Comparison of ENCODE assay signal across 19 mouse cellular contexts in genomic region chr17:56444771-56445170, GRCm38 (mm10). TPM values are rescaled to one million over a fixed set of nuclear protein-coding genes. Genes with fewer than 3 reads are reported as not detected.
DNase-seq lines count a peak whose midpoint lies in the region; ATAC-seq and TF ChIP-seq lines count a peak whose summit lies in the region.
"Had no signal": no experiment of that assay in that cellular context is flagged by ENCODE, and none has a peak within 500 bp of the region (broad histone marks: within the 10 kb centered on the region; RNA-seq: fewer than 3 reads in every experiment).

No protein-coding gene starts in this region.

- no peak for DNase-seq in forebrain, embryonic 11.5 days (ENCODE audit: low spot score)
- DNase-seq in midbrain, embryonic 14.5 days: no peak
- no peak for DNase-seq in forebrain, postnatal 0 days
- DNase-seq in thymus, postnatal 4 days: peak; percentile 59
- no peak for DNase-seq in MN1 (ENCODE audit: low spot score)
- DNase-seq: adrenal gland, postnatal 14 days; cerebellum, adult 9-10 months; heart, adult 11 months; kidney, adult 2 months; kidney, postnatal 25 days; right cerebral cortex, postnatal 4 days had no signal

- no peak for TF ChIP-seq CTCF in forebrain, postnatal 0 days (IDR thresholded peaks at IDR 0.05; ENCODE audit: low read depth)

- peaks cover 90% of the 10 kb centered on the region for H3K36me3 ChIP-seq in forebrain, embryonic 12.5 days (replicated peaks)
- peaks cover 17% of the 10 kb centered on the region for H3K36me3 ChIP-seq in forebrain, embryonic 11.5 days (ENCODE audit: control insufficient read depth, insufficient read depth, low read length)
- peaks cover 86% of the 10 kb centered on the region for H3K36me3 ChIP-seq in midbrain, embryonic 14.5 days (ENCODE audit: control insufficient read depth, insufficient read depth, low read length)
- H3K36me3 ChIP-seq in midbrain, embryonic 13.5 days: peaks cover 86% of the 10 kb centered on the region
- peaks cover 64% of the 10 kb centered on the region for H3K36me3 ChIP-seq in forebrain, postnatal 0 days (ENCODE audit: insufficient read depth)

- H3K4me2 ChIP-seq in forebrain, embryonic 12.5 days: no peak overlapping the region
- H3K4me2 ChIP-seq in forebrain, embryonic 11.5 days (ENCODE audit: low read depth, low read length, severe bottlenecking): no peak overlapping the region
- no peak overlapping the region for H3K4me2 ChIP-seq in midbrain, embryonic 14.5 days (ENCODE audit: low read length)
- H3K4me2 ChIP-seq in midbrain, embryonic 13.5 days (replicated peaks): no peak overlapping the region
- H3K4me2 ChIP-seq in forebrain, postnatal 0 days (ENCODE audit: low read depth): no peak overlapping the region
- H3K4me2 ChIP-seq: embryonic facial prominence, embryonic 13.5 days; heart, embryonic 13.5 days; limb, embryonic 13.5 days; liver, embryonic 15.5 days had no signal

- peaks cover 41% of the 10 kb centered on the region for H3K4me1 ChIP-seq in forebrain, embryonic 12.5 days
- peaks cover 9% of the 10 kb centered on the region; the same call in 1 of the 2 replicates for H3K4me1 ChIP-seq in forebrain, embryonic 11.5 days (replicated peaks; ENCODE audit: control insufficient read depth, insufficient read depth, low read length)
- peaks cover 16% of the 10 kb centered on the region for H3K4me1 ChIP-seq in midbrain, embryonic 14.5 days (ENCODE audit: control insufficient read depth, insufficient read depth, low read length)
- H3K4me1 ChIP-seq in midbrain, embryonic 13.5 days (replicated peaks): peaks cover 44% of the 10 kb centered on the region
- H3K4me1 ChIP-seq in forebrain, postnatal 0 days (ENCODE audit: insufficient read depth): peaks cover 11% of the 10 kb centered on the region; the same call in 1 of the 2 replicates
- H3K4me1 ChIP-seq: limb, embryonic 13.5 days had no signal

- no peak overlapping the region for H3K4me3 ChIP-seq in forebrain, embryonic 12.5 days (replicated peaks)
- no peak overlapping the region for H3K4me3 ChIP-seq in forebrain, embryonic 11.5 days (ENCODE audit: low read depth, low read length)
- H3K4me3 ChIP-seq in midbrain, embryonic 14.5 days (replicated peaks; ENCODE audit: low read depth, low read length): no peak overlapping the region
- H3K4me3 ChIP-seq in midbrain, embryonic 13.5 days (replicated peaks): no peak overlapping the region
- no peak overlapping the region for H3K4me3 ChIP-seq in forebrain, postnatal 0 days (ENCODE audit: low read depth, low read length)
- H3K4me3 ChIP-seq: embryonic facial prominence, embryonic 13.5 days; heart, embryonic 13.5 days; limb, embryonic 13.5 days; liver, embryonic 15.5 days had no signal

- no peak for ATAC-seq in forebrain, embryonic 12.5 days (ENCODE audit: low FRiP score)
- no peak for ATAC-seq in forebrain, embryonic 11.5 days (replicated peaks; ENCODE audit: low FRiP score)
- ATAC-seq in midbrain, embryonic 14.5 days (ENCODE audit: low FRiP score, low TSS enrichment): no peak
- no peak for ATAC-seq in midbrain, embryonic 13.5 days
- no peak for ATAC-seq in forebrain, postnatal 0 days
- ATAC-seq in inflammation-experienced regulatory T-cells, adult 6 months: no peak
- ATAC-seq: Patski had no signal

- H3K27me3 ChIP-seq in forebrain, embryonic 12.5 days: no peaks in the 10 kb centered on the region
- H3K27me3 ChIP-seq in forebrain, embryonic 11.5 days (ENCODE audit: control insufficient read depth, insufficient read depth, low read length): no peaks in the 10 kb centered on the region
- H3K27me3 ChIP-seq in midbrain, embryonic 14.5 days (ENCODE audit: control insufficient read depth, insufficient read depth, low read length): no peaks in the 10 kb centered on the region
- H3K27me3 ChIP-seq in midbrain, embryonic 13.5 days: no peaks in the 10 kb centered on the region
- no peaks in the 10 kb centered on the region for H3K27me3 ChIP-seq in forebrain, postnatal 0 days (ENCODE audit: insufficient read depth, low read length)
- H3K27me3 ChIP-seq: embryonic facial prominence, embryonic 13.5 days; heart, embryonic 13.5 days; limb, embryonic 13.5 days; liver, embryonic 15.5 days; Patski had no signal

- 91% methylated on average over 3 of the region's 3 CpGs for WGBS in forebrain, embryonic 12.5 days
- 96% methylated on average over 3 of the region's 3 CpGs for WGBS in forebrain, embryonic 11.5 days
- 93% methylated on average over 3 of the region's 3 CpGs for WGBS in midbrain, embryonic 14.5 days
- WGBS in midbrain, embryonic 13.5 days: 95% methylated on average over 3 of the region's 3 CpGs
- 91% methylated on average over 3 of the region's 3 CpGs for WGBS in forebrain, postnatal 0 days

- H3K9me3 ChIP-seq in forebrain, embryonic 12.5 days: no peaks in the 10 kb centered on the region
- H3K9me3 ChIP-seq in forebrain, embryonic 11.5 days (ENCODE audit: control insufficient read depth, low read length): no peaks in the 10 kb centered on the region
- H3K9me3 ChIP-seq in midbrain, embryonic 14.5 days (ENCODE audit: control insufficient read depth, low read length): no peaks in the 10 kb centered on the region
- H3K9me3 ChIP-seq in midbrain, embryonic 13.5 days: no peaks in the 10 kb centered on the region
- no peaks in the 10 kb centered on the region for H3K9me3 ChIP-seq in forebrain, postnatal 0 days (ENCODE audit: low read length)
- H3K9me3 ChIP-seq: embryonic facial prominence, embryonic 13.5 days; heart, embryonic 13.5 days; limb, embryonic 13.5 days; liver, embryonic 15.5 days had no signal

- no peak overlapping the region for H3K9ac ChIP-seq in forebrain, embryonic 12.5 days
- H3K9ac ChIP-seq in forebrain, embryonic 11.5 days (ENCODE audit: low read length): no peak overlapping the region
- H3K9ac ChIP-seq in midbrain, embryonic 14.5 days (replicated peaks; ENCODE audit: low read length): 0 out of 2 replicates have a peak overlapping the region, but pooled peaks have one; percentile 12
- no peak overlapping the region for H3K9ac ChIP-seq in midbrain, embryonic 13.5 days (replicated peaks)
- no peak overlapping the region for H3K9ac ChIP-seq in forebrain, postnatal 0 days
- H3K9ac ChIP-seq: embryonic facial prominence, embryonic 13.5 days; limb, embryonic 13.5 days; liver, embryonic 15.5 days had no signal

- 0 out of 2 replicates have a peak overlapping the region, but pooled peaks have one; percentile 19 for H3K27ac ChIP-seq in forebrain, embryonic 12.5 days
- H3K27ac ChIP-seq in forebrain, embryonic 11.5 days (ENCODE audit: low read depth, low read length): no peak overlapping the region
- H3K27ac ChIP-seq in midbrain, embryonic 14.5 days (replicated peaks; ENCODE audit: low read depth, low read length): 0 out of 2 replicates have a peak overlapping the region, but pooled peaks have one; percentile 6
- no peak overlapping the region for H3K27ac ChIP-seq in midbrain, embryonic 13.5 days
- H3K27ac ChIP-seq in forebrain, postnatal 0 days (ENCODE audit: low read depth, low read length): 0 out of 2 replicates have a peak overlapping the region, but pooled peaks have one; percentile 9
- H3K27ac ChIP-seq: embryonic facial prominence, embryonic 13.5 days; heart, embryonic 13.5 days; limb, embryonic 13.5 days; liver, embryonic 15.5 days had no signal

RNA-seq across cellular contexts. Expression of gene Ptprs, which starts 31.5 kb away (rescaled TPM):
- polyA plus RNA-seq in forebrain, embryonic 12.5 days (2016; fragmentation: Nextera tagmentation; extraction: Ambion mirVana): 330 and 331 TPM in 2 replicates
- polyA plus RNA-seq in forebrain, embryonic 11.5 days (2014; fragmentation: Nextera tagmentation; extraction: Ambion mirVana): 210 and 218 TPM in 2 replicates
- 304 and 345 TPM in 2 replicates for polyA plus RNA-seq in midbrain, embryonic 14.5 days (2014; fragmentation: Nextera tagmentation; extraction: Ambion mirVana)
- 278 and 317 TPM in 2 replicates for polyA plus RNA-seq in midbrain, embryonic 13.5 days (2015; fragmentation: Nextera tagmentation; extraction: Ambion mirVana)
- 568 and 711 TPM in 2 replicates for total RNA-seq in forebrain, postnatal 0 days (2014; rRNA removed)
- polyA plus RNA-seq in forebrain, postnatal 0 days (2015; fragmentation: Nextera tagmentation; extraction: Ambion mirVana): 196 and 250 TPM in 2 replicates
- 10 to 100 TPM in 1 of 3 experiments, 1 to 10 TPM in 2; 7.2 to 10.9 (median 8.8) TPM for polyA plus RNA-seq in inflammation-experienced regulatory T-cells, adult 6 months (2017; shearing (Covaris generic))

Comparison
In these comparisons a context has a peak if more than half of its experiments do, and no peak if none do; other contexts are left out.
1. H3K27ac ChIP-seq: peak in forebrain, embryonic 12.5 days (single experiment), midbrain, embryonic 14.5 days (single experiment) and forebrain, postnatal 0 days (single experiment); none in forebrain, embryonic 11.5 days (single experiment) and midbrain, embryonic 13.5 days (single experiment).
2. RNA of gene Ptprs, which starts 31.5 kb away (polyA plus RNA-seq): 330 to 331 TPM in forebrain, embryonic 12.5 days, 278 to 317 TPM in midbrain, embryonic 13.5 days, 304 to 345 TPM in midbrain, embryonic 14.5 days, 196 to 250 TPM in forebrain, postnatal 0 days and 210 to 218 TPM in forebrain, embryonic 11.5 days; 7.2 to 10.9 TPM in inflammation-experienced regulatory T-cells, adult 6 months; every median in the first group is over 10 times any median in the second.